Mouse (Mus musculus) adrenal gland, adult (tissue): Measurements from ENCODE around the gene Ppp1r9a.

Experiments used
- DNase-seq, 2 experiments: peaks; one replicate each; pipeline ENCODE4 v3.0.0; 2022 to 2023; ENCODE audit warnings: low spot score in 1 of 2; ENCODE audit not compliant: inconsistent age in 2 of 2

Ppp1r9a gene

DNA sequence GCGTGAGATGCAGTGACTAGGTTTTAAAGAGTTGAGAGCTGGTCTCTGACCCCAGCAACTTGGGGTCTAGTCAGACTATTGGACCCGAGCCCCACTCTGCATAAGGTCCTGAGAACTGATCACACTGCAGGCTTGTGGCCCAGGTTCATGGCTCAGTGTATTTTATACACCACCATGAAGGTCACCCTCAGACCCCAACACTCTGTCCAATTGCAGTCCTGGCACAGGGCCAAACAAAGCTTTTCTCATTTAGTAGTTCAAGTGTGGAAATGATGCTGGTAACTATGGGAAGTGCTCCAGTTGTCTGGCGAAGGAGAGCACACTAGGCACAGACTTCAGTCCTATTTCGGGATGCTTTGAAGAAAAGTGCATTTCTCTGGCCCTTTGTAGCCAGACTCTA lies 134.5 kb downstream of the Ppp1r9a start:
- no peak for DNase-seq

DNA sequence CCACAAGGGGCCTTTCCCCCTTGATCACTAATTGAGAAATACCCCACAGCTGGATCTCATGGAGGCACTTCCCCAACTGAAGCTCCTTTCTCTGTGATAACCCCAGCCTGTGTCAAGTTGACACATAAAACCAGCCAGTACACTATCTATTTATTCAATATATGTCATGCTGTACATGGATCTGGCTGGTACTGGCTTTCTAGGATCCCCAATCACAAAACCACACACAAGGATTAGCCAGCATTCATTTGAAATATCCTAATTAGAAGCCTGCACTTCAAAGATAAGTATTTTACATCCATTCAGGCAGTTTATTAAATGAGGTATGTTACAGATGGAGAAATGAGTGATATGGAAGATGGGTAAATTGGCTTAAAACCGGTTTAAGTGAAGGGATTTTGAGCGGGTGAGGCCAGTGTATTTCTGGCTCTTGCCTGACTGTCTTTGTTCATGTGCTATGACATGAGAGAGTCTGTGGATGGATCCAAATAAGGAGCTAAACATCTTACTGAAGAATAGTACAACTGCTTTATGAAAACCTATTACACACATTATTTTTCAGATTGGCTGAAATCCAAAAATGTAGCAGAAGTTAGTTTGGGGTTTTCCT lies 135.5 kb downstream of the Ppp1r9a start:
- DNase-seq, result no peak

DNA sequence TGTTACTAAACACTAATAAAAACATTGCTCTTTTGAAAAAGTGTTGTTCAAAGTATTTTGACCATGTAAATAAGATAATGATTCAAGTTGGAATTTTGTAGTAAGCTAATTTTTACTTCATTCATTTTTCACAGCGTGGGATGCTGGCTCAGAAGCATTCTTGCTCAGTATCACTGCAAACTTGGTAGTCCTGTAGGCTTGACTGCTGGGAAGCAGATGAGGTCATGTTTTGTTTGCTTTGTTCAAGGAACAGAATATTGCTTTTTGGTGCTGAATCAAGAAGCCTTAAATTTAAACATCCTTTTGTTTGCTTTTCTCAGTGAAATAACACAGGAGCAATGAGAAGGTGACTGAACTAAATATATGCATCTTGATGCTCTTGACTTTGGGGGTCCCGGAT lies 136.6 kb downstream of the Ppp1r9a start:
- no peak for DNase-seq

DNA sequence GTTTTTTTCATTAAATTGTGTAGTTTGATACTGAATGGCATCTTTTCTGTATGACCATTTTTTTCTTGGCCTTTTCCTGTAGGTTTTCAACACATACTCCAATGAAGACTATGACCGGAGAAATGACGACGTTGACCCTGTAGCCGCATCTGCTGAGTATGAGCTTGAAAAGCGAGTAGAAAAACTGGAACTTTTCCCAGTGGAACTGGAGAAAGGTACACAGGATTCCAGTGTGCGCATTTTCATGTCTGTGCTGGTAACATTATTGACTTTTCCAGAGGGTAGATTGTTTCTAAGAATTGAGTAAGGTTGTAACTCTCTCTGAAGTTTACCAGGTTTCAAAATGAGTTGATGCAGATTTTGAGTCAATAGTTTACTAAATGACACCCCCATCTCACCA lies 143.1 kb downstream of the Ppp1r9a start:
- DNase-seq, result no peak

DNA sequence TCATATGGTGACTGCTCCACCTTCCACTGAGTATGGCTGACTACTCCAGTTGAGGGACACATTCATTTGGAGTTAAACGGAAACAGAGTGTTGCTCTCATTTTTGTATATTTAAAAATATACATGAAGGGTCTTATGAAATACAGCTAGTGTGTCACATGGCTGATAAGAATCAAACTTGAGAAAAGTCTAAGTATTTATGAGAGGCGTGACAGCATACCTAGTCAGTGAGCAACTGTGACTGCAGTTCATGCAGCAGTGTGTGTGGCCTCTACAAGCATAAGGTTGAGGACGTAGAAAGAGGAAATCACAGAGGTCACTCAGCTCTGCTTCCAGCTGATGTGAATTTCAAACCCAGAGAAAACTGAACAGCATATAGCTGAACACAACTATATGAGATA lies 145.3 kb downstream of the Ppp1r9a start:
- DNase-seq, result no peak

DNA sequence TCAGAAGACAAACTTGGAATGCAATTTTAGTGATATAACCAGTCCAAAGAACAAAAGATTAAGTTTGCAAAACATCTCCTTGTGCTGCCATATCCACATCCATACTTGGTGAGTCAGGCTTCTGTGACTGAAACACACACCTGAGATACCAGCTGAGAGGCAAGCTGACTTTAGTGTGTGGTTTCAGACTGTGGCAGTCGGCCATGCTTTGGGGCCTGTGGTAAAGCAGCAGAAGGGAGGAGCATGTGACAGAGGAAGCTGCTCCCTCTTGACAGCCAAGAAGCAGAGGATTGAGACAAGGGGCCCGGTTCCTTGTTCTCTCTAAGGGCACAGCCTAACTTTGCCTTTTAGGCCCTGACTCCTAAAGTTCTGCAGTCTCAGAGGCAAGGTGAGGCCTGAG lies 149.6 kb downstream of the Ppp1r9a start:
- no peak for DNase-seq

DNA sequence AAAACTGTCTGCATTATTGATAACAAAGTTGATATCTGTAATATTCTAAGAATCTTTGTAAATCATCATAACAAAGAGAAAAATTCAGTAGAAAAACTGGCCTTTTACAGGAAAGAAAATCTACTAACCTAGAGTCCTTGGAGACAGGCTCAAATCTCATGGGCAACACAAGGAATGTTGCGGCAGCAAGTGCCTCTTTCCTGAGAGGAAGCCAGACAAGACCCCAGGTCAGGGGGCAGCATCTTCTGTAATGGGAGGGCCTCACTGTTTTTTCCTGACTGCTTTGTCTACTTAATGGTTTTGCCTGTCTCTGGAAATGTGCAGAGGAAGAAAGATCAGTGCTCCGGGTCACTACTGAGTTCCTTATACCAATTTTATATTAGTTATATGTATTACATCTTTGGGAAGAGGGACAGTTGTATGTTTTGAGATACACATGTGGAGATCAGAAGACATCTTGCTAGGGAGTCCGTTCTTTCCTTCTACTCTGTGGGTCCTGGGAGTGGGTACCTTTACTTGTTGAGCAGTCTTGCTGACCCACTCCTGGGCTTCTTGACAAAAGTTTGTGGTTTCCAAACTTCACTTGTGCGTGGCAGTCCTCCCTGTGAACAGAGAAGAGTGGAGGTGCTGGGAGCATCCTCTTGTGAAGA lies 151.9 kb downstream of the Ppp1r9a start:
- no peak for DNase-seq

DNA sequence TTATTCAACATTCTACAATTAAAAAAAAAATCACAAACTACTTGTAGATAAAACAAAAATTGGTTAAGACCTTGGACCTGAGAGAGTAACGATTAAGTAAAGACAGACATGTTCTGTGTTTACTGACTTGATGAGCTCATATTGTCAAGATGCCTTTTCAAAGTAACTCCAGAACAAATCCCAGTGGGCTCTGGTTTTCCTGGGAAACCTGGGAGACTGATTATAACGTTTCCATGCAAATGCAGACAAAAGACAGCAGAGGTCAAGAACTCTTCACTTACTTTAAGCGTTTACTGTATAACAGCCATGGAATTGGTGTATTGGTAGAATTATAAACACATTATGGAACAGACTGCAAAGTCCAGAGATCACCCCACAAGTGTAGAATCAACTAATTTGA lies 172.0 kb downstream of the Ppp1r9a start:
- no peak for DNase-seq

DNA sequence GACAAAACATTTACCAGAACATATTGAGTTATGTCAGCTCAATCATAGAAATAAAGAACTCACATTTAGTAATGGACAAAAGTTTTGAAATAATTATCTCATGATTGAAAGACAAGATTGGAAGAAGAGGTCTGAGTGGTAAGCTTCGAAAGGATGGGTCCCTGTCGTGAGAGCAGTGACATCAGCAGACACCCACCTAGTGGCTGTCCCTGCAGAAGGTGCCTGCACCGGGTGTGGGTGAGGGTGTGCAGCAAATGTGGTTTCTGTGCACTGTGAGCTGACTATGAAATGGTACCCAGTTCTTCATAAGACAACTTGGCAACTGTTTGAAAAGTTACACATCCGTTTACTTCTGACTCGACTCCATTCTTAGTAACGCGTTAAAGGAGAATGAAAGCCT lies 173.0 kb downstream of the Ppp1r9a start:
- DNase-seq, result no peak

DNA sequence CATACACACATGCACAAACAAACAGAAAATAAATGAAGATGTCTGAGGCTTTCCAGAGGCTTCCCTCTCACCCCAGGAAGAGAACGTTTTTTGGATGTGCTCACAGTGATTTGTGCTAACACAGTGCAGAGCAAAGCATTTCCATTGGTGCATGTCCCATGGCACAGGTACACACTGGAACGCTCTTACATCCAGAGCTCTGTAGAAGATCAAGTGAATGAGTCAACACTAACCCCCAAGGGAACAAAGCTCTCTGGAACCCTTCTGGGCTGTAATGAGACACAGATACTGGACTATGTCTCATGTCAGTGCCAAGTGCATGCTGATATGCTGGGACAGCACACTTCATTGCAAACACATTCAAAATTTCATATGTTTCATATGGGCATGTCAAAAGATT lies 175.3 kb downstream of the Ppp1r9a start:
- DNase-seq, result no peak

DNA sequence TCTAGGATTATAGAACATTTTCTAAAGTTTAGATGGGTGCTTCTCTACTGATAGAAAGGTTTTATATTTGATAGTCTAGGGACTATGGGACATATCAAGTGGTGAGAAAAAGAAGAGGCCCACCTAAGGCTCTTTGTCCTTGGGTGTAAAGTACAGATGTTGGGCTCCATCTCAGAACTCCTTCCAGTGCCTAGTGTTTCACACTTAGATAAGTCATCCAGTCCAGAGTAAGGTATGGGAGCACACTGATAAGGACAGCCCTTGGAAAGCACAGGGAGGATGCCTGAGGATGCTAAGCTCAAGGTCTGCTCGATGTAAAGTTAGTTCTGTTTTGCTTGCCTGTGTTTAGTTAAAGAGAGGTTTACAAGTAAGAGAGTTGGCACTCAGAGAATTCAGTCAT lies 176.4 kb downstream of the Ppp1r9a start:
- no peak for DNase-seq

DNA sequence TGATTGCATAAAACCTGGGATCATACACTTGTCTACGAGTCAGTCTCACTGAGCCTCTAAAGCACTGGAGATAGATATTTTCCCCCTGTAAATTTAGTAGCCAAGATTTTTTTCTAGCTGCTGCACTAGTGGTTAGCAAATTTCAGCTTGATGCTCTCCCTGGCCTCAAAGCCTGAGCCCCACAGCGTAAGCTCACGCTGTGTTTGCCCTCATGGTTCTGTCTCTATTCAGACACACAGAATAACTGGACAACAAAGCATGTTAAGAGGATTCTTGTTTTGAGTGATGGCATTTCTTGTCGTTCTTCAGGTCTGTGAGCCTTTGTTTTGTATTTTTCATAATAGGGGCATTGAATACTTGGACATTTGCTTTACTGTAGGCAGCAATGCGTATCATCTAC lies 177.4 kb downstream of the Ppp1r9a start:
- DNase-seq, result no peak

DNA sequence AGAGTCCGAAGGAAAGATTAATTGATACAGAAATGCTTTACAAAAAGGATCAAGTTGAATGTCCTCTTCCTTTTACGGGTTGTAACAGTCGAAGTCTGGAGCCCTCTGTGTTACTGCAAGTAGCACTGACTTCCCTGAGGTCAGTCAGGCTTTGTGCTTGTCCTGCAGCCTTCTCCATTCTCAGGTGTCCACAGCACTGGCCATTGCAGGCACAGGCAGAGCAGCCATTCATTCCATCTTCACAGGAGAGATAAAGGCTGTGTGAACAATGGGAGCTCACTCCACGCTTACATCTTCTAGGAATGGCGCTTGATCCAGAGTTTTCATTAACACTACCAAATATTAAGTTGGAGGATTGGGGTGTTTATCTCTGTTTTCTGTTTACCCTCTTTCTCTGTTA lies 177.8 kb downstream of the Ppp1r9a start:
- DNase-seq, result no peak

DNA sequence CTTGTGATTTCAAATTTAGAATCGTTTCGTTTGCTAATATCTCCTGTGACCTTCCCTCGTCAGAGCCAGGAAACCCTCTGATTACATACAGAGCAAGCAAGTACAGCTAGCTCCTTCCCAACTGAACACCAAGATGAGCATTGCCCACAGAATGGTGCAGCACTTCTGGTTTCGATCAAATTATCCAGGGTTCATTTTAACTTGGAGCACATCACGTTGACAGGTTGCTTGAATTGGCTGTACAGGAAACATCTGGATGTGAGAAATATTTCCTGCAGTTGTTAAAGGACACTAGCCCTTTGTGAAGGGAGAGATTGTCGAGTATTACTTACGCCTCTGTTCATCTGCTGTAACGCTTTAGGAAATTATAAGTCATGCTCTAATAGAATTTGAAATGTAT lies 178.4 kb downstream of the Ppp1r9a start:
- DNase-seq, result no peak

DNA sequence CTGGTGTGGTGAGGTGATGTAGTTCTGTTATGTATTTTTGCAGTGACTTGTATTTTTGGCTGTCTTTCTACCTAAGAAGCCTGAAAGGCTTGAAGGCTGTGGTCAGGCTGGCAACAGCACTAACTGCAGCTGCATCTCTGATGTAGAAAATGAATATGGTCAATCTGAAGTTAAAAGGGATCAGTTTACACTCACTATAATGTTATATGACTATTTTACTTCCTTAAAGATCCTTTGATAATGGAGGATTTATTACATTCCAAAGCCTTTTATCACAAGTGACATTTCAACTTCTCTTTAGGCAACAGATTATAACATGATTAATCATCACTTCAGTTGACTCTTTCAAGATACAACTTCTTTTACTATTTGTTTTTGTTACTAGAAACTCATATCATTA lies 179.4 kb downstream of the Ppp1r9a start:
- peak in 1 of 2 experiments; percentile 41 for DNase-seq

DNA sequence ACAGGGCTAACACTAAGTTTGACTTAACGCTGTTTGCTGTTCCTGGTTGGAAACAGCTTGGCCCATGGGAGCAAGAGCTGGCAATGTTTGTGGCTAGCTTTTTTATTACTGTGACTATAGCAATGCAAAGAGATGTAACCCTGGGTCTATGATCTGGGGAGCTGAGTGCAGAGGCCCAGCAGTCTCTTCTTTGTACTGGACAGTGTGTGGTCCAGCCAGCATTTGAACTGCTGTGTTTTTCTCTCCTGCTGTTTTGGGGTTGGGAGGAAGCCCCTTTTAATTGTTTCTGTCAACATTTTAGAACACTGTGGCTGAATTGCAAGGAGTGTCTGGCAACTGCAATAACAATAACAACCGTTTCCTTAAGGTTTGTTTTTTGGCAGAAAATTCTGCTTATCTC lies 180.0 kb downstream of the Ppp1r9a start:
- no peak for DNase-seq

DNA sequence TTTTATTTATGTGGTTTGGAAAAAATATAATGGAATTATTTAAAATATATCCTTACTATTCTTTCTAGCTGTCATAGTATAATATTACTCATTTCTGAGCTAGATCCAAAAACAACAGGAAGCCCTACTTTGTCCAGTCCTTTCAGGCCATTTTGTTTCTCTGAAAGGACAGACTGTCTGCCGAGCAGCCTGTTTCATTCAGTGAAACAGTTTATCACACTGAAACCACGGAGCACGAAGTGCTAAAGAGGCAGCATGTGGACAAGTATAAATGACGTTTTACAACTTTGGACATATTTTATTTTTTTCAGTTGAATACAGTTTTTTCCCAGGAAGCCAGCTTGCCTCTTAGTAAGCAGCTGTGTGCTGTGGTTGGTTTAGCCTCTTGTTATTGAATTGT lies 181.2 kb downstream of the Ppp1r9a start:
- DNase-seq, result no peak

DNA sequence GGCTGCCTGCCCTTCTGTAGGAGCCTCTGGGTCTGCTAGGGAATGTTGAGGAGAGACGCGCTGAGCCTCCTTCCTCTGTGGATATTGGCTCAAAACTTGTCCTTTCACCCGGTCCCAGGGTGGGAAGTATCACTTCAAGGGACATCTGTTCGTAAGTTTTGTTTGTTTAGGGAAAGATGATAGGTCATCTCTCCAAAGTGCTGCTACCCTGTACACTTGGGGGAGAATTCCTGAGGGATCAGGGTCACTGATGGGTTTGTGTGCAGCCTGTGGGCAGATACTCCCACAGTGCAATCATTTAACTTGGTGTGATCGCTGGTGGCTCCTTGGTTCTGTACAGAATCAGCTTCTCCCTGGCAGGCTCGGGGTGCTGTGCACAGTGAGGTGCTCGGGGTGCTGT lies 189.2 kb downstream of the Ppp1r9a start:
- no peak for DNase-seq

DNA sequence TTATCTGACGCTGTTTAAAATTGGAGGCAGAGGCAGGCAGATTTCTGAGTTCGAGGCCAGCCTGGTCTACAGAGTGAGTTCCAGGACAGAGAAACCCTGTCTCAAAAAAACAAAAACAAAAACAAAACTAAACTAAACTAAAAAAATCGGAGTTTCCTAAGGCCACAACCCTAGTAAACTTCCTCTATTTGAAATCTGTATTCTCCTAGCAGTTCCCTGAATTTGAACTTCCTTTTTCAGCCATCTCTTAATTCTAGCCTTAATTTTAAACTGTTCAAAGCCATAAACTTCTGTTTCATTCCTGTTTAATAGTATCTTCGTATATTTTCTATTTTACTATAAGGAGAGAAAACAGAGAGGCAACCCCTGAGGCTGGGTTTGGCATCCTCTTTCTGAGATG lies 190.1 kb downstream of the Ppp1r9a start:
- no peak for DNase-seq

DNA sequence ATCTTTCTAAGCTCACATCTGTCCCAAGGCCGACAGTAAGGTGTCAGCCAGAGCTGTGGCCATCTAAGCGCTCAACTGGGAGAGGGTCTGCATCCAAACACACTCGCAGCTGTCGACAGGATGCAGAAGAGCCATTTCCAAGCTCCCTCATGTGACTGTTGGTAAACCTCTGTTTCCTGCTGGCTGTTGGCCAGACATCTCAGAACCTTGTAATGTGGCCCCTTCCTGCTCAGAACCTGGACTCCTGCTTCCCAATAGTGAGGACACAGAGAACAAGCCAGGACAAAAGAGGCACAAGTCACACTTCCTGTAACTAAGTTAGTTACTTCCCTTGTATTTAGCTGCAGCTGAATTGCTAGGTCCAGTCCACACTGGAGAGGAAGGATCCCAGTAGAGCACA lies 190.8 kb downstream of the Ppp1r9a start:
- peak; percentile 58 to 80 for DNase-seq

DNA sequence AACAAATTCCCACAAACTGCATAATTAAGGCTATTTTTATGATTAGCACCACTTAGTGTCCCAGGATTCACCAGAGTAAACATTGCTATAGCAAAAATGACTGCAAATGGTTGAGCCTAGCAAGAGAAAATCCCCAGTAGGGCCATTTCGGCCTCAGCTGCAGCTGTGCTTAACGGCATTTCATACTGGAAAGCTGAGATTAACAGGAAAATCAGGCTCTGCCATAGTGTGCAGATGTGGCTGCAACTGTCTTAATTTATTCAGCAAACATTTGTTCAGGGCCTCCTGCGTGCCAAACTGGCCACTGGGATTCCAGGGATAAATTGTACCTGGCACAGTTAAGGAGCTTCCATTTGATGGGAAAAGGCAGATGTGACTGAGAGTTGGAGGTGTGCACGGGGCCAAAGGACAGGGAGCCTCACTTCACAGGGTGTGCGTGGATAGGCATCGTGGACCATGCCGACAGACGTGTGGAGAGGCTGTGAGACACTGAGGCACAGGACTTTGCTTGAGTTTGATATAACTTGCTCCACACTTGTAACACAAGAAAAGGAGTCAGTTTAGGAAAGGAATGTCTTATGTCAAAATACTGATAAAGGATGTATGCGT lies 192.8 kb downstream of the Ppp1r9a start:
- no peak for DNase-seq

DNA sequence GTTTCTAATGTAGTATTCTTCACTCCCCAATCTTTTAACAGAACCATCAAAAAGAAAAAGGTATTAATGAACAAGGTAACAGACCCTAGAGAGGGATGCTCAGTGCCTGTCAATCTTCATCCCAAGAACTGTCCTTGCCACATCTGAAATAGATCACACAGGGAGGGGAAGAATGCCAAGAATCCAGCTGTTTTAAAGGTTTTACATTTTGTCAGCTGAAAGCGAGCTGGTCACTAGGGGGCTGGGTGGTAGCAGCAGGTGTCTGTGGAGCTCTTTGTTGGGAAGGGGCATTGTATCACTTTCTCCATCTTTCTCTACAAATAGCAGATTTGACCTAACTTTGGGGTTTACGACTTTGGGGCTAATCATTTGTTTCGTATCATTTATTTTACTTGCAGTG lies 194.6 kb downstream of the Ppp1r9a start:
- no peak for DNase-seq

DNA sequence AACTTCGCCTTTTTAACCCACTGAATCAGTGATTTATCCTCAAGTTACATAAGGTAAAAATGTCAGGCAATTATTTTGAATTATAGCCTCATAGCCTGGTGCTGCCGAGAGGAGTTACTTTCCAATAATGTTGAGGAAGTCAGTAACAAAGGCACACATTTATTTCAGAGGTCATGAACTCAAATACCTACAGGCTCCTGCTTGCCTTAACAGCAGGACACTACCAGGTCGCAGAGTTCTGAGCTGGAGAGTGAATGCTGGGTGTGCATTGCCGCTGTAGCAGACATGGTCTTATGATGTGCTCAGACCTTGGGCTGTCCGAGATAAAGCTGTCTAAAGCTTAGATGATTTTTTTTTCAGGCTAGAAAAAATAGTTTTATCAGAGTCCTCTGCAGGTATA lies 196.6 kb downstream of the Ppp1r9a start:
- DNase-seq, result peak in 1 of 2 experiments; percentile 57
